Mouse (Mus musculus) monocyte, adult 2 months (primary cell): Measurements from ENCODE around the gene Tspan11.

Experiments
- DNase-seq, 2 experiments: peaks; one replicate each; pipeline ENCODE4 v3.0.0; 2022; ENCODE audit warnings: low spot score in 2 of 2, low read depth in 1 of 2

The Tspan11 gene

DNA sequence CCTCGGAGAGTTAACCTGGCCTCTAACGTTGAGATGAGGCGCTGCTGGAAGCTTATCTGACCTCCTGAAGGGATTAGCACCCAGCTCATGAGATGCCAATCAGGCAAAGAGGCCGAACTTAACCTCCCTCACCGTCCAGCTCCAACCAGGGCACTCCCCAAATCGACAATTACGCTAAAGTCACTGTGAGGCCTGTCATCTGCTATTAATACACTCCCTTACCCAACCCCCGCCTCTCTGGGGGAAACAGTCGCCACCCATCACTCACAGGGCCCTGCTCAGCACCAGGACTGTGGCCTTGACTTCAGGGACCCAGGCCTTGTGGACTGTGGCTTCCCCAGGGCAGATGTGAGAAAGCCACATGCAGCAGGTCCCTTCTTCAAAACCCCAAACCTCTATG, 99.0 kb downstream of the Tspan11 start:
- no peak for DNase-seq

- no peak for DNase-seq
Observed at GRCm38 (mm10) chr6:127987374-127987773, 100.0 kb downstream of the Tspan11 start.

GRCm38 (mm10) chr6:127988944-127989494, 101.6 kb downstream of the Tspan11 start:
- no peak for DNase-seq

GRCm38 (mm10) chr6:127989624-127990212, 102.3 kb downstream of the Tspan11 start:
- DNase-seq = no peak

- DNase-seq = no peak
Observed at GRCm38 (mm10) chr6:127991509-127992176, 104.3 kb downstream of the Tspan11 start.

DNA sequence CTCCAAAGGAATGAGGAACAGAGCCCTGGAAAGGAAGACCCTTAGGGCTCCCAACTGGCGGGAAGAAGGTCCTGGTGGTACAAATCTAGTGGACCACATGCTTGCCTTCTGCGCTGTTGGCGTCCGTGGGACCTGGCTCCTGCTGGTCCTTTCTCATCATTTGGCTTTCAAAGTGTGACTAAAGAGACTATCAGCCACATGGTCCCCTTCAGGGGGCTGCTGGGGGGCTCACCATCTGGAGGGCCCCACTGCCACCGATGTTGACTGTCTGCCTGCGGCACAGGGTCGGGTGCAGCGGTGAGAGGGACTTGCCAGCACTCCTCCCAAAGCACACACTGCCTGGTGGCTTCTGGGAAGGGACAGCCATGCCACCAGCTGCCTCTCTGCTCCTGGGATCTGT, 105.6 kb downstream of the Tspan11 start:
- no peak for DNase-seq

GRCm38 (mm10) chr6:127996928-127997327, 109.5 kb downstream of the Tspan11 start:
- no peak for DNase-seq

DNA sequence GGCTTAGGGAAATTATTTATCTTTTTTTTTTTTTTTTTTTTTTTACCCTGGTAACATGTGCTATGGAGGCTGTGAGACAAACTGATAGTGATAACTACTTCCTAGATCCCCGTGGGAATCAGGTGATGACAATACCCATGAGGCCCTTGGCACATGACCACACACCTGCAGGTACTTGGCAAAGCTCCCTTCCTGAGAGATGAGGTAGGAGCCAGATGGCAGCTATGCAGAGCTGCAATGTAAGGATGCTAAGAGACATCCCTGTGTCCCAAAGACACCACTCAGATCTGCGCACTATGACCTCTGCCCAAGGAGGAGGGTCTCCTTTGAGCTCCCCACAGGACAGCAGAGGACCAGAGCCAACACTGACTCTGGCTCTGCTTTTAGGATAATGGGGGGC, 111.7 kb downstream of the Tspan11 start:
- no peak for DNase-seq

- DNase-seq = no peak
Observed at GRCm38 (mm10) chr6:128000777-128001176, 113.4 kb downstream of the Tspan11 start.

- no peak for DNase-seq
Observed at GRCm38 (mm10) chr6:128001587-128001986, 114.2 kb downstream of the Tspan11 start.

GRCm38 (mm10) chr6:128002104-128002503, 114.7 kb downstream of the Tspan11 start:
- no peak for DNase-seq

GRCm38 (mm10) chr6:128002667-128003066, 115.3 kb downstream of the Tspan11 start:
- no peak for DNase-seq

GRCm38 (mm10) chr6:128003542-128003941, 116.2 kb downstream of the Tspan11 start:
- no peak for DNase-seq
